Mouse (Mus musculus) thymus, postnatal 4 days (tissue): ENCODE data around the gene Sat2.
A peak's percentile ranks its signal among the peaks of the same experiment; 100 is the strongest.

Experiments used
- DNase-seq: peaks from one replicate; pipeline ENCODE4 v3.0.0; 2021

Sat2 gene

DNA sequence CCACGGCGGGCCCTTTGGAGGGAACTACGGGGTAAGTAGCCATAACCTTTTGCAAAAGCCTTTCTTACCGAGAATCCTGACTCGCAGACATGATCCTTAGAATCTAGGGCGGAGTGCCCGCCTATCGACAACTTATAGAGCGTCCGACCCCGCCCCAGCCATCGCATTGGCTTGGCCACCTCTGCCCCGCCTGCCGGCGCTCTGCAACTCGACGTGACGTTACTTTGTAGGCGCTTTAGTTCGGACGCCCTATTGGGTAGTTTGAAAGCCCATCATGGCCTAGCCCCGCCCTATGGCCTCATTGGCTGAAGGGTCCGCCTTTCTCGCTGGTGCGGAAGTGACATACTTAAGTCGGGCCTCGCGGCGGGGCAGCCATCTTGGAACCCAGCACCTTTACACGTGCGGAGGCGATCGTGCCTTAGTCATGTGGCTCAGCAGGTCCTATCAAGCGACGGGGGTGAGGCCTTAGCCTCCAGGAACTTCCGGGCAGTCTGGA lies 50.4 kb downstream of the Sat2 start, which contains the start of gene Eif4a1:
Gene Eif4a1 (minus strand): TSS at position 213 of the 496 bp plus-strand sequence.
- peak; percentile 98 for DNase-seq
